Mouse (Mus musculus) CH12.LX (cell line): ENCODE results near the gene Man1b1.

ENCODE experiments used
- CTCF ChIP-seq, 2 experiments: IDR thresholded peaks in 1 of 2; conservative IDR thresholded peaks in 1 of 2; 2 replicates each; pipeline ENCODE4 v1.5.1; 2011 to 2012; ENCODE audit warnings: low read depth in 2 of 2, low read length in 2 of 2, improper control_type of control experiment in 1 of 2, inconsistent platforms in 1 of 2, mild to moderate bottlenecking in 1 of 2, moderate library complexity in 1 of 2
- HCFC1 ChIP-seq: IDR thresholded peaks from 2 replicates; pipeline ENCODE4 v1.6.1; 2012; ENCODE audit warnings: low read depth, mild to moderate bottlenecking, inconsistent platforms, low read length, improper control_type of control experiment
- JUND ChIP-seq: conservative IDR thresholded peaks from 2 replicates; pipeline ENCODE4 v1.6.1; 2011; ENCODE audit warnings: low read depth, low read length, improper control_type of control experiment
- RAD21 ChIP-seq: IDR thresholded peaks from 2 replicates; pipeline ENCODE4 v1.6.1; 2011; ENCODE audit warnings: low read depth, mild to moderate bottlenecking, low read length, improper control_type of control experiment, moderate library complexity
- ZNF384 ChIP-seq: IDR thresholded peaks from 2 replicates; pipeline ENCODE4 v1.6.1; 2012; ENCODE audit warnings: low read depth, low read length, improper control_type of control experiment, inconsistent platforms

DNA sequence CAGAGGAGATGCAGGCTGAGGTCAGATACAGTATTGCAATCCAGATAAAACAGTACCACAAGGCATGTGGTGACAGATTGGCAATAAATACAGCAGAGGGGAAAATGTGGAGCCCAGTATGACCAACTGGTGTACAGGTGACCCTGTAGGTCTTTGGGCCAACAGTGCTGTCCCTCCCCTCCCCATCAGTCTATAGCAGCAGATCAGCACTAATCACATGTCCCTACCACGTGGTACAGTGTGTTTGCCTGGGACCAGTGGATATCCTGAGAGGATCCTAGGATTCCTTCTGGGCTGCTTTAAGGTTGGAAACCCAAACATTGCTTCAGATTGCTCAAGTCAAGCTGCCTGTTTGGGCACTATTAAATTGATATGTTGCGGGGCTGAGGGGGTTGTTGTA, 1.4 kb downstream of the Man1b1 start:
- no peak for TF ChIP-seq ZNF384
- TF ChIP-seq RAD21: no peak
- TF ChIP-seq JUND: no peak
- TF ChIP-seq CTCF (conservative IDR thresholded peaks at IDR 0.05 in 1 of 2, IDR thresholded peaks at IDR 0.05 in 1 of 2; ENCODE audit: low read depth in 2 of 2, low read length in 2 of 2): no peak
- TF ChIP-seq HCFC1: no peak
